Mouse (Mus musculus) urinary bladder, adult 2 months (tissue): Measurements from ENCODE around the gene Ppfia3. TPM values are rescaled to one million over a fixed set of nuclear protein-coding genes. Genes with fewer than 3 reads are reported as not detected.

Experiments used
- DNase-seq: peaks from one replicate; pipeline ENCODE4 v3.0.0; 2022; ENCODE audit warnings: low spot score
- polyA plus RNA-seq: library from polyadenylated mRNA; depleted of rRNA; stranded (reverse); fragments of >200 nt; gene quantifications from 2 replicates; pipeline ENCODE4 v1.2.3, GENCODE M21; 2012; rRNA removed

Gene Ppfia3
- polyA plus RNA-seq, 1 experiment, result 1.4 TPM

GRCm38 (mm10) chr7:45312686-45313453, 53.9 kb downstream of the Ppfia3 start:
- DNase-seq, result no peak

GRCm38 (mm10) chr7:45312023-45312422, 54.8 kb downstream of the Ppfia3 start:
- DNase-seq, result no peak

- no peak for DNase-seq
Observed at GRCm38 (mm10) chr7:45309455-45309854, 57.4 kb downstream of the Ppfia3 start.

- DNase-seq, result no peak
Observed at GRCm38 (mm10) chr7:45308551-45309240, 58.1 kb downstream of the Ppfia3 start.

- no peak for DNase-seq
Observed at GRCm38 (mm10) chr7:45305275-45305674, 61.5 kb downstream of the Ppfia3 start.

- DNase-seq, result no peak
Observed at GRCm38 (mm10) chr7:45304869-45305268, 62.0 kb downstream of the Ppfia3 start.

- DNase-seq, result no peak
Observed at GRCm38 (mm10) chr7:45302626-45303025, 64.2 kb downstream of the Ppfia3 start.

GRCm38 (mm10) chr7:45300270-45300669, 66.5 kb downstream of the Ppfia3 start:
- no peak for DNase-seq

- DNase-seq, result no peak
Observed at GRCm38 (mm10) chr7:45299752-45300151, 67.1 kb downstream of the Ppfia3 start.

GRCm38 (mm10) chr7:45297563-45297962, 69.3 kb downstream of the Ppfia3 start:
- DNase-seq, result no peak

GRCm38 (mm10) chr7:45296626-45297025, 70.2 kb downstream of the Ppfia3 start:
- DNase-seq, result no peak

Other genes starting within 250 kb of the Ppfia3 start
- gene Rps11, start 242.6 kb downstream of the Ppfia3 start, polyA plus RNA-seq, result 903 and 1,312 TPM in 2 replicates
- gene Rpl13a, start 238.3 kb downstream of the Ppfia3 start, polyA plus RNA-seq, result 3,442 and 3,633 TPM in 2 replicates
- 0.28 and 0.44 TPM in 2 replicates for gene Gm45713, start 230.8 kb downstream of the Ppfia3 start, polyA plus RNA-seq
- 74.5 and 83.1 TPM in 2 replicates for gene Flt3l, start 230.6 kb downstream of the Ppfia3 start, polyA plus RNA-seq
- 48.3 and 58.3 TPM in 2 replicates for gene Pih1d1, start 212.7 kb downstream of the Ppfia3 start, polyA plus RNA-seq
- gene Aldh16a1, start 212.4 kb downstream of the Ppfia3 start, polyA plus RNA-seq, result 27.7 and 30.9 TPM in 2 replicates
- gene Slc17a7, start 203.1 kb downstream of the Ppfia3 start, polyA plus RNA-seq, result 0.03 and 0.04 TPM in 2 replicates
- 0.03 TPM in 1 of 2 replicates, not detected in the other for gene Gfy, start 187.4 kb downstream of the Ppfia3 start, polyA plus RNA-seq
- gene Pth2, start 186.0 kb downstream of the Ppfia3 start, polyA plus RNA-seq, result not detected in 2 replicates
- 0.12 and 0.15 TPM in 2 replicates for gene Ccdc155, start 162.1 kb downstream of the Ppfia3 start, polyA plus RNA-seq
- 5.1 and 7.5 TPM in 2 replicates for gene Dkkl1, start 154.9 kb downstream of the Ppfia3 start, polyA plus RNA-seq
- gene Tead2, start 151.3 kb downstream of the Ppfia3 start, polyA plus RNA-seq, result 29.1 and 29.2 TPM in 2 replicates
- 12.3 and 15.1 TPM in 2 replicates for gene Cd37, start 127.9 kb downstream of the Ppfia3 start, polyA plus RNA-seq
- gene Slc6a16, start 125.9 kb downstream of the Ppfia3 start, polyA plus RNA-seq, result not detected in 2 replicates
- not detected in 2 replicates for gene Slc6a21, start 89.5 kb downstream of the Ppfia3 start, polyA plus RNA-seq
- gene Trpm4, start 33.2 kb downstream of the Ppfia3 start, polyA plus RNA-seq, result 33.6 and 39.8 TPM in 2 replicates
- gene Hrc, start 31.7 kb downstream of the Ppfia3 start, polyA plus RNA-seq, result 0.59 and 1.1 TPM in 2 replicates
- gene Lin7b, start 3.6 kb upstream of the Ppfia3 start, polyA plus RNA-seq, result 19.2 and 21.0 TPM in 2 replicates
- 364 and 412 TPM in 2 replicates for gene Snrnp70, start 28.7 kb upstream of the Ppfia3 start, polyA plus RNA-seq
- gene Kcna7, start 38.6 kb upstream of the Ppfia3 start, polyA plus RNA-seq, result 0.03 and 0.07 TPM in 2 replicates
- gene Ntf5, start 46.7 kb upstream of the Ppfia3 start, polyA plus RNA-seq, result 2.9 and 4.2 TPM in 2 replicates
- 0.14 TPM in 1 of 2 replicates, not detected in the other for gene Lhb, start 53.8 kb upstream of the Ppfia3 start, polyA plus RNA-seq
- 39.3 TPM in 2 replicates for gene Gys1, start 67.8 kb upstream of the Ppfia3 start, polyA plus RNA-seq
- gene Ruvbl2, start 71.1 kb upstream of the Ppfia3 start, polyA plus RNA-seq, result 35.8 and 41.4 TPM in 2 replicates
- gene Ftl1, start 92.9 kb upstream of the Ppfia3 start, polyA plus RNA-seq, result 1,966 and 2,293 TPM in 2 replicates
- gene Bax, start 99.9 kb upstream of the Ppfia3 start, polyA plus RNA-seq, result 78.4 and 113 TPM in 2 replicates
- 0.43 and 0.56 TPM in 2 replicates for gene Tulp2, start 114.9 kb upstream of the Ppfia3 start, polyA plus RNA-seq
- gene Gm45808, start 119.8 kb upstream of the Ppfia3 start, polyA plus RNA-seq, result 0.29 and 0.31 TPM in 2 replicates
- gene Dhdh, start 121.8 kb upstream of the Ppfia3 start, polyA plus RNA-seq, result 5.7 and 7.7 TPM in 2 replicates
- 225 and 264 TPM in 2 replicates for gene Nucb1, start 143.4 kb upstream of the Ppfia3 start, polyA plus RNA-seq
- gene Ppp1r15a, start 159.2 kb upstream of the Ppfia3 start, polyA plus RNA-seq, result 27.8 and 30.5 TPM in 2 replicates
- gene Plekha4, start 159.3 kb upstream of the Ppfia3 start, polyA plus RNA-seq, result 11.7 and 14.3 TPM in 2 replicates
- gene Hsd17b14, start 187.9 kb upstream of the Ppfia3 start, polyA plus RNA-seq, result 23.3 and 24.5 TPM in 2 replicates
- 48.1 and 58.5 TPM in 2 replicates for gene Bcat2, start 203.1 kb upstream of the Ppfia3 start, polyA plus RNA-seq
- gene Fgf21, start 248.5 kb upstream of the Ppfia3 start, polyA plus RNA-seq, result not detected in 2 replicates